Mouse (Mus musculus) bone marrow macrophage, adult 2 months (primary cell): ENCODE measurements at regions not wholly inside any gene's neighbourhood (a gene's known extent, or its start where the extent isn't known, plus 50 kb on each side); places are given as distances from the start of the nearest gene placed in this dataset.

ENCODE experiments used
- H3K27ac ChIP-seq: 2 replicates; pipeline ENCODE4 v1.5.1; 2012; ENCODE audit warnings: low read depth, low read length; ENCODE audit not compliant: insufficient read depth
- H3K4me1 ChIP-seq: 2 replicates; pipeline ENCODE4 v1.6.1; 2012; ENCODE audit warnings: low read length; ENCODE audit not compliant: control insufficient read depth, insufficient read depth
- H3K4me3 ChIP-seq: 2 replicates; pipeline ENCODE4 v1.5.1; 2012; ENCODE audit warnings: mild to moderate bottlenecking, low read length, moderate library complexity; ENCODE audit not compliant: insufficient read depth
- CTCF ChIP-seq: IDR thresholded peaks from 2 replicates; pipeline ENCODE4 v1.5.1; 2012; ENCODE audit warnings: low read depth, mild to moderate bottlenecking, low read length, moderate library complexity
- POLR2A ChIP-seq: IDR thresholded peaks from 2 replicates; pipeline ENCODE4 v1.6.1; 2012; ENCODE audit warnings: mild to moderate bottlenecking, low read depth, low read length, borderline replicate concordance

- no peak overlapping the region for H3K4me3 ChIP-seq
- no peak overlapping the region for H3K27ac ChIP-seq
- H3K4me1 ChIP-seq: no peaks in the 10 kb centered on the region
- TF ChIP-seq POLR2A (no peak), CTCF (no peak)
Observed at GRCm38 (mm10) chr5:99099014-99099726, 62.0 kb upstream of the Prkg2 start.
